Mouse (Mus musculus) heart, embryonic 14.5 days (tissue): ENCODE results near the gene Snai1. TPM values are rescaled to one million over a fixed set of nuclear protein-coding genes. Genes with fewer than 3 reads are reported as not detected.

ENCODE experiments used
- ATAC-seq: fragments of 200-750 bp; cut with Nextera tagmentation; 2 replicates; pipeline ENCODE4 v1.8.0; 2017; ENCODE audit warnings: low read depth, moderate TSS enrichment; ENCODE audit not compliant: insufficient number of reproducible peaks, insufficient read depth, low FRiP score
- H3K27ac ChIP-seq, 2 experiments: fragments of 200-500 bp in 1 of 2; fragments of 300-500 bp in 1 of 2; sonication (generic) in 1 of 2; replicated peaks in 1 of 2; 2 replicates each; pipeline ENCODE4 v1.5.1; 2012 to 2014; ENCODE audit warnings: low read depth in 2 of 2, low read length in 2 of 2, control low read depth in 1 of 2, mild to moderate bottlenecking in 1 of 2, mixed read lengths in 1 of 2; ENCODE audit not compliant: control insufficient read depth in 1 of 2, insufficient read depth in 1 of 2
- H3K27me3 ChIP-seq: fragments of 300-500 bp; sonication (generic); 2 replicates; pipeline ENCODE4 v1.6.1; 2014; ENCODE audit warnings: mild to moderate bottlenecking, low read length, control low read depth; ENCODE audit not compliant: control insufficient read depth, insufficient read depth
- H3K36me3 ChIP-seq: fragments of 300-500 bp; sonication (generic); 2 replicates; pipeline ENCODE4 v1.6.1; 2014; ENCODE audit warnings: mild to moderate bottlenecking, control low read depth, low read length, mixed read lengths; ENCODE audit not compliant: control insufficient read depth, insufficient read depth
- H3K4me1 ChIP-seq, 2 experiments: fragments of 200-500 bp in 1 of 2; fragments of 300-500 bp in 1 of 2; sonication (generic) in 1 of 2; 2 replicates each; pipeline ENCODE4 v1.6.1; 2012 to 2014; ENCODE audit warnings: low read length in 2 of 2, control low read depth in 1 of 2, mixed read lengths in 1 of 2; ENCODE audit not compliant: control insufficient read depth in 2 of 2, insufficient read depth in 2 of 2
- H3K4me2 ChIP-seq: fragments of 300-500 bp; sonication (generic); 2 replicates; pipeline ENCODE4 v1.6.1; 2014; ENCODE audit warnings: mild to moderate bottlenecking, low read length
- H3K4me3 ChIP-seq, 2 experiments: fragments of 200-500 bp in 1 of 2; fragments of 300-500 bp in 1 of 2; sonication (generic) in 1 of 2; 2 replicates each; pipeline ENCODE4 v1.5.1; 2012 to 2014; ENCODE audit warnings: low read length in 2 of 2, mild to moderate bottlenecking in 2 of 2, control low read depth in 1 of 2, low read depth in 1 of 2, moderate library complexity in 1 of 2; ENCODE audit not compliant: control insufficient read depth in 1 of 2, insufficient read depth in 1 of 2
- H3K9ac ChIP-seq: fragments of 300-500 bp; sonication (generic); 2 replicates; pipeline ENCODE4 v1.6.1; 2014; ENCODE audit warnings: mild to moderate bottlenecking, low read length
- H3K9me3 ChIP-seq: fragments of 300-500 bp; sonication (generic); 2 replicates; pipeline ENCODE4 v1.6.1; 2016; ENCODE audit warnings: low read length, control low read depth; ENCODE audit not compliant: control insufficient read depth
- WGBS: fragments of 180-500 bp; shearing (Covaris S2); extraction: QIAGEN DNeasy Blood & Tissue Kit; methylation state at CpG from one replicate; pipeline ENCODE4 v1.1.7; 2014; 5-methylcytosine and 5-hydroxymethylcytosine counted together
- polyA plus RNA-seq: library from polyadenylated mRNA; unstranded; fragments of >200 nt; fragmentation: Nextera tagmentation; extraction: Ambion mirVana; gene quantifications from 2 replicates; pipeline ENCODE4 v1.2.1, GENCODE M21; 2014

Gene Snai1
- polyA plus RNA-seq, 1 experiment from 2014 or later: 11.8 TPM

DNA sequence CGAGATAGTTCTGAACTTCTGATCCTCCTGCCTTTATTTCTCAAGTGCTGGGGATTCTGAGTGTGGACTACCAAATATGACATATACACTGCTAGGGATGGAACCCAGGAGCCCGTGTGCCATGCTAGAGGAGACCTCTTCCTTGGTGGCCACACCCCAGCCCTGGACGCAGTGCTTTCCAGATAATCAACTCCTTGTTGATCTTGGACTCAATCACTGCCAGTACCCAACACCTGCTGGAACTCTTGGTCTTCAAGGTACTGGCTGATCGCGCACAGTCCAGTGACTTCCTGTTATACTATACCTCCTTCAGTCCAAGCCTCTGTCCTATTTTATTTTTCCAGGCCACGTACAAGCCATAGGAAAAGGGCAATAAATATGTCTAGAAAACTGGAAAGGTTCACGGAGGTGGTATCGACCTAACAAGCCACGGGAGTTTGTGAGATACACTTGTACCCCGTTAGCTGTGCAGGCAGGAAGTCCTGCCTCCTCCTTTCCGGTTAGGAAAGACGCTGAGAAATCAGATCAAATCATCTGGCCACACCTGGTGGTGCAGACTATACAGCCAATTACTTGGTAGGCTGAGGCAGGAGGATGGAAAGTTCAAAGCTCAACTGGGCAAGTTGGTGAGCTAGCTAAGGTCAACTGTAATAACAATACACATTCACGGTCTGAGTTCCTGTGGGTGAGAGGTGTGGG, 35.3 kb upstream of the Snai1 start:
- Histone ChIP-seq H3K4me3 (peak overlapping the region; percentile 65 to 89), H3K4me2 (peak overlapping the region; percentile 95), H3K4me1 (peaks cover 4 to 24% of the 10 kb centered on the region in 2 experiments), H3K27me3 (no peaks in the 10 kb centered on the region), H3K9ac (peak overlapping the region; percentile 93), H3K9me3 (no peaks in the 10 kb centered on the region), H3K36me3 (peaks cover 18% of the 10 kb centered on the region), H3K27ac (peak overlapping the region in 1 of 2 experiments; percentile 80; a peak in 2 of 4 replicates)
- WGBS: 40% methylated on average over 13 of the region's 13 CpGs
- no peak for ATAC-seq

DNA sequence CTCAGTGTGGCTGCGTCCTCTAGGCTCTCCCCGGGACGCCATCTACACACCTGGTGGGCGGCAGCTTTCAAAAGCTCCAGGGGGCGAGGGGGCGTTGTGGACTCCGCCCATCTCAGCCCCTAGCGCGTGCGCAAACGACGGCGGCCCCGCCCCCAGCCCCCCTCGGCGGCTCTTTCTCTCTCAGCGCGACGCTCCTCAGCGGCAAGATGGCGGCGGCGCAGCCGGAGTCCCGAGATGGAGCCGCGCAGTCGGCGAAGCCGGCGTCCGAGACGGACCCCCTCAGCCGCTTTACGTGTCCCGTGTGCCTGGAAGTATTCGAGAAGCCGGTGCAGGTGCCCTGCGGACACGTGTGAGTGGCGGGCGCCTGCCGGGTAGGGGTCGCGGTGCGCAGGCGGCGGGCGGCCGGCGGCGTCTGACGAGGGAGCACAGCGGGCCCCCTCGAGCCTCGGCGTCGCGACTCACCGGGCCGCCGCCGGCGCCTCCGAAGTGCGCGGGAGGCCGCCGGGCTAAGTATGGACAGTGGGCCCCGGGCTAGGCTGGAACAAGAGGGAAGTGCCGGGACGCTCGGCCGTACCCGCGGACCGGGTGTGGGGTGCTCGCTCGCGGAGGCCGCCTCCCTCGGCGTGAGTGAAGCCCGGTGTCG, 34.6 kb upstream of the Snai1 start:
- Histone ChIP-seq H3K4me1 (peaks cover 4 to 24% of the 10 kb centered on the region in 2 experiments), H3K9ac (peak overlapping the region; percentile 93), H3K27ac (peak overlapping the region; percentile 17 to 80; a peak in 3 of 4 replicates), H3K4me3 (peak overlapping the region; percentile 65 to 89), H3K9me3 (no peaks in the 10 kb centered on the region), H3K36me3 (peaks cover 24% of the 10 kb centered on the region), H3K4me2 (peak overlapping the region; percentile 95), H3K27me3 (no peaks in the 10 kb centered on the region)
- ATAC-seq: peak; percentile 80
- WGBS: under 1% methylated on average over 85 of the region's 85 CpGs

GRCm38 (mm10) chr2:167503896-167504349, 34.1 kb upstream of the Snai1 start:
- Histone ChIP-seq H3K27ac (peak overlapping the region; percentile 17 to 80; a peak in 3 of 4 replicates), H3K27me3 (no peaks in the 10 kb centered on the region), H3K4me3 (peak overlapping the region; percentile 65 to 89), H3K4me2 (peak overlapping the region; percentile 95), H3K4me1 (peaks cover 4 to 24% of the 10 kb centered on the region in 2 experiments), H3K36me3 (peaks cover 29% of the 10 kb centered on the region), H3K9ac (peak overlapping the region; percentile 93), H3K9me3 (no peaks in the 10 kb centered on the region)
- no peak for ATAC-seq
- 2% methylated on average over 32 of the region's 32 CpGs for WGBS

GRCm38 (mm10) chr2:167505127-167505526, 32.9 kb upstream of the Snai1 start:
- H3K4me3 ChIP-seq: no peak overlapping the region

GRCm38 (mm10) chr2:167506546-167507260, 31.3 kb upstream of the Snai1 start:
- Histone ChIP-seq H3K36me3 (peaks cover 55% of the 10 kb centered on the region), H3K4me3 (no peak overlapping the region), H3K27me3 (no peaks in the 10 kb centered on the region), H3K4me2 (no peak overlapping the region), H3K27ac (no peak overlapping the region), H3K9ac (no peak overlapping the region), H3K4me1 (peaks cover 10 to 37% of the 10 kb centered on the region in 2 experiments), H3K9me3 (no peaks in the 10 kb centered on the region)
- no peak for ATAC-seq
- 93% methylated on average over 10 of the region's 10 CpGs for WGBS

More at GRCm38 (mm10) chr2:167505127-167505526, 32.9 kb upstream of the Snai1 start:
- Histone ChIP-seq H3K27ac (no peak overlapping the region), H3K9ac (peak overlapping the region; percentile 93; the same call in 1 of the 2 replicates), H3K36me3 (peaks cover 40% of the 10 kb centered on the region), H3K4me2 (peak overlapping the region; percentile 21; the same call in 1 of the 2 replicates), H3K4me1 (peaks cover 4 to 27% of the 10 kb centered on the region in 2 experiments), H3K9me3 (no peaks in the 10 kb centered on the region), H3K27me3 (no peaks in the 10 kb centered on the region)
- 85% methylated on average over 3 of the region's 3 CpGs for WGBS
- ATAC-seq: no peak

GRCm38 (mm10) chr2:167507719-167508385, 30.1 kb upstream of the Snai1 start:
- Histone ChIP-seq H3K4me2 (no peak overlapping the region), H3K27ac (0 out of 4 replicates have a peak overlapping the region, but pooled peaks of 1 of the 2 experiments have one; percentile 6), H3K4me1 (peaks cover 10 to 37% of the 10 kb centered on the region in 2 experiments), H3K9ac (no peak overlapping the region), H3K4me3 (no peak overlapping the region), H3K9me3 (no peaks in the 10 kb centered on the region), H3K36me3 (peaks cover 67% of the 10 kb centered on the region), H3K27me3 (no peaks in the 10 kb centered on the region)
- WGBS: 68% methylated on average over 3 of the region's 3 CpGs
- ATAC-seq: no peak

DNA sequence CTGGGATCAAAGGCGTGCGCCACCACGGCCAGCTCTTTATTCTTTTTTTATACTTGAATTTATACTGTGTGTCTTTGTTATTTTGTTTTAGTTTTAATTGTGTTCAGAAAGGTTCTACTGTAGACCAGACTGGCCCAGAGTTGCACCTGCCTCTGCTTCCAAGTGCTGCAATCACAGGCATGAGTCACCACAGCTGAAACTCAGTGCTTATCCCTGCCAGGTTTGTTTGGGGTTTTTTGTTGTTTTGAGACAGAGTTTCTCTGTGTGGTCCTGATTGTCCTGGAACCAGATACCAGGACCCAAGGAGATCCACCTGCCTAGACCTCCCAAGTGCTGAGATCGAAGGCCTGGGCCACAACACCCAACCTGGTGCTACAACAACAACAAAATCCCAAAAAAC, 29.4 kb upstream of the Snai1 start:
- H3K27me3 ChIP-seq: no peaks in the 10 kb centered on the region
- H3K9me3 ChIP-seq: no peaks in the 10 kb centered on the region
- H3K4me2 ChIP-seq: no peak overlapping the region
- H3K9ac ChIP-seq: no peak overlapping the region
- no peak overlapping the region for H3K27ac ChIP-seq
- 95% methylated on average over 4 of the region's 4 CpGs for WGBS
- H3K4me1 ChIP-seq: peaks cover 10 to 37% of the 10 kb centered on the region in 2 experiments
- no peak overlapping the region for H3K4me3 ChIP-seq
- ATAC-seq: no peak
- peaks cover 74% of the 10 kb centered on the region for H3K36me3 ChIP-seq
